Mouse (Mus musculus) neural tube, embryonic 13.5 days (tissue): Measurements from ENCODE around the gene Pck1. TPM values are rescaled to one million over a fixed set of nuclear protein-coding genes. Genes with fewer than 3 reads are reported as not detected.

Experiments used
- ATAC-seq: fragments of 200-750 bp; cut with Nextera tagmentation; 2 replicates; pipeline ENCODE4 v1.8.0; 2017; ENCODE audit warnings: low read depth, mild to moderate bottlenecking, moderate TSS enrichment, moderate library complexity
- H3K27ac ChIP-seq: fragments of 300-500 bp; sonication (generic); replicated peaks from 2 replicates; pipeline ENCODE4 v1.5.1; 2015; ENCODE audit warnings: moderate library complexity, mild to moderate bottlenecking, inconsistent platforms
- H3K27me3 ChIP-seq: fragments of 300-500 bp; sonication (generic); 2 replicates; pipeline ENCODE4 v1.6.1; 2015; ENCODE audit warnings: mild to moderate bottlenecking, inconsistent platforms
- H3K36me3 ChIP-seq: fragments of 300-500 bp; sonication (generic); 2 replicates; pipeline ENCODE4 v1.6.1; 2015; ENCODE audit warnings: mild to moderate bottlenecking, inconsistent platforms
- H3K4me1 ChIP-seq: fragments of 300-500 bp; sonication (generic); replicated peaks from 2 replicates; pipeline ENCODE4 v1.6.1; 2015; ENCODE audit warnings: inconsistent platforms
- H3K4me2 ChIP-seq: fragments of 300-500 bp; sonication (generic); 2 replicates; pipeline ENCODE4 v1.6.1; 2015; ENCODE audit warnings: inconsistent platforms, mild to moderate bottlenecking, moderate library complexity
- H3K4me3 ChIP-seq: fragments of 300-500 bp; sonication (generic); 2 replicates; pipeline ENCODE4 v1.5.1; 2015; ENCODE audit warnings: mild to moderate bottlenecking, inconsistent platforms
- H3K9ac ChIP-seq: fragments of 300-500 bp; sonication (generic); 2 replicates; pipeline ENCODE4 v1.6.1; 2015; ENCODE audit warnings: moderate library complexity, mild to moderate bottlenecking, inconsistent platforms
- H3K9me3 ChIP-seq: fragments of 300-500 bp; sonication (generic); 2 replicates; pipeline ENCODE4 v1.6.1; 2016; ENCODE audit warnings: inconsistent platforms
- WGBS: fragments of 180-500 bp; shearing (Covaris S2); methylation state at CpG from one replicate; pipeline ENCODE4 v1.1.7; 2015; 5-methylcytosine and 5-hydroxymethylcytosine counted together
- polyA plus RNA-seq: library from polyadenylated mRNA; unstranded; fragments of >200 nt; fragmentation: Nextera tagmentation; extraction: Ambion mirVana; gene quantifications from 2 replicates; pipeline ENCODE4 v1.2.1, GENCODE M21; 2015

The Pck1 gene
- polyA plus RNA-seq, 1 experiment from 2014 or later: not detected

- Histone ChIP-seq H3K27me3 (peaks cover 58% of the 10 kb centered on the region), H3K9ac (no peak overlapping the region), H3K27ac (no peak overlapping the region), H3K9me3 (no peaks in the 10 kb centered on the region), H3K4me1 (peaks cover 35% of the 10 kb centered on the region), H3K36me3 (no peaks in the 10 kb centered on the region), H3K4me2 (no peak overlapping the region), H3K4me3 (no peak overlapping the region)
- WGBS: 48% methylated on average over 10 of the region's 10 CpGs
- no peak for ATAC-seq
Observed at GRCm38 (mm10) chr2:173165357-173165756, 12.5 kb downstream of the Pck1 start.

- Histone ChIP-seq H3K4me1 (peaks cover 54% of the 10 kb centered on the region), H3K27ac (no peak overlapping the region; the same call in 1 of the 2 replicates), H3K36me3 (no peaks in the 10 kb centered on the region), H3K9ac (no peak overlapping the region), H3K9me3 (no peaks in the 10 kb centered on the region), H3K4me2 (no peak overlapping the region), H3K27me3 (peaks cover 45% of the 10 kb centered on the region), H3K4me3 (no peak overlapping the region)
- WGBS: 12% methylated on average over 5 of the region's 5 CpGs
- ATAC-seq: no peak
Observed at GRCm38 (mm10) chr2:173168411-173168851, 15.6 kb downstream of the Pck1 start.

- Histone ChIP-seq H3K9me3 (no peaks in the 10 kb centered on the region), H3K4me3 (no peak overlapping the region), H3K27me3 (peaks cover 37% of the 10 kb centered on the region), H3K27ac (no peak overlapping the region), H3K4me1 (peaks cover 66% of the 10 kb centered on the region), H3K4me2 (no peak overlapping the region), H3K9ac (no peak overlapping the region), H3K36me3 (no peaks in the 10 kb centered on the region)
- 60% methylated on average over 2 of the region's 2 CpGs for WGBS
- no peak for ATAC-seq
Observed at GRCm38 (mm10) chr2:173170081-173170480, 17.2 kb downstream of the Pck1 start.

- Histone ChIP-seq H3K9ac (no peak overlapping the region), H3K27me3 (peaks cover 31% of the 10 kb centered on the region), H3K4me2 (no peak overlapping the region), H3K9me3 (no peaks in the 10 kb centered on the region), H3K4me3 (no peak overlapping the region), H3K27ac (peak overlapping the region; percentile 90), H3K4me1 (peaks cover 66% of the 10 kb centered on the region), H3K36me3 (no peaks in the 10 kb centered on the region)
- WGBS: 73% methylated on average over 2 of the region's 2 CpGs
- ATAC-seq: no peak
Observed at GRCm38 (mm10) chr2:173170715-173171114, 17.9 kb downstream of the Pck1 start.

- peak; percentile 60 for ATAC-seq
- Histone ChIP-seq H3K36me3 (no peaks in the 10 kb centered on the region), H3K9me3 (no peaks in the 10 kb centered on the region), H3K9ac (0 out of 2 replicates have a peak overlapping the region, but pooled peaks have one; percentile 8), H3K4me2 (peak overlapping the region; percentile 49), H3K4me3 (peak overlapping the region; percentile 9; the same call in 1 of the 2 replicates), H3K4me1 (peaks cover 66% of the 10 kb centered on the region), H3K27me3 (peaks cover 23% of the 10 kb centered on the region), H3K27ac (peak overlapping the region; percentile 90)
- whole genome bisulfite sequencing: 0% methylated on average over 30 of the region's 30 CpGs
Observed at GRCm38 (mm10) chr2:173171470-173171869, 18.6 kb downstream of the Pck1 start.

GRCm38 (mm10) chr2:173171956-173172355 lies 19.1 kb downstream of the Pck1 start:
- peak; percentile 1; the same call in 1 of the 2 replicates for ATAC-seq
- Histone ChIP-seq H3K4me3 (0 out of 2 replicates have a peak overlapping the region, but pooled peaks have one; percentile 9), H3K27ac (peak overlapping the region; percentile 90), H3K36me3 (no peaks in the 10 kb centered on the region), H3K4me2 (peak overlapping the region; percentile 49), H3K9ac (0 out of 2 replicates have a peak overlapping the region, but pooled peaks have one; percentile 8), H3K4me1 (peaks cover 66% of the 10 kb centered on the region), H3K9me3 (no peaks in the 10 kb centered on the region), H3K27me3 (peaks cover 25% of the 10 kb centered on the region)
- WGBS: 37% methylated on average over 5 of the region's 5 CpGs

GRCm38 (mm10) chr2:173172386-173172785 lies 19.5 kb downstream of the Pck1 start:
- Histone ChIP-seq H3K4me2 (no peak overlapping the region), H3K4me1 (peaks cover 66% of the 10 kb centered on the region)
- 68% methylated on average over 1 of the region's 1 CpGs for WGBS

GRCm38 (mm10) chr2:173173008-173173407 lies 20.2 kb downstream of the Pck1 start:
- Histone ChIP-seq H3K27me3 (peaks cover 32% of the 10 kb centered on the region), H3K4me1 (peaks cover 63% of the 10 kb centered on the region), H3K9ac (no peak overlapping the region), H3K36me3 (no peaks in the 10 kb centered on the region), H3K9me3 (no peaks in the 10 kb centered on the region), H3K4me3 (no peak overlapping the region), H3K27ac (peak overlapping the region; percentile 90), H3K4me2 (peak overlapping the region; percentile 56)
- WGBS: 8% methylated on average over 2 of the region's 2 CpGs
- ATAC-seq: peak; percentile 24

More at GRCm38 (mm10) chr2:173172386-173172785, 19.5 kb downstream of the Pck1 start:
- Histone ChIP-seq H3K27ac (peak overlapping the region; percentile 90), H3K4me3 (no peak overlapping the region), H3K9ac (no peak overlapping the region), H3K27me3 (peaks cover 29% of the 10 kb centered on the region), H3K9me3 (no peaks in the 10 kb centered on the region), H3K36me3 (no peaks in the 10 kb centered on the region)
- no peak for ATAC-seq

GRCm38 (mm10) chr2:173173521-173174511 lies 21.0 kb downstream of the Pck1 start:
- Histone ChIP-seq H3K9ac (peak overlapping the region; percentile 59), H3K27ac (peak overlapping the region; percentile 90), H3K4me2 (peak overlapping the region; percentile 56), H3K4me3 (peak overlapping the region; percentile 23), H3K4me1 (peaks cover 54% of the 10 kb centered on the region), H3K27me3 (peaks cover 37% of the 10 kb centered on the region), H3K36me3 (no peaks in the 10 kb centered on the region), H3K9me3 (no peaks in the 10 kb centered on the region)
- 4% methylated on average over 22 of the region's 22 CpGs for WGBS
- peak; percentile 72 for ATAC-seq

- H3K4me2 ChIP-seq: peak overlapping the region; percentile 56
- no peaks in the 10 kb centered on the region for H3K9me3 ChIP-seq
- no peaks in the 10 kb centered on the region for H3K36me3 ChIP-seq
- WGBS: 38% methylated on average over 1 of the region's 1 CpGs
- peaks cover 47% of the 10 kb centered on the region for H3K4me1 ChIP-seq
- peak overlapping the region; percentile 59; the same call in 1 of the 2 replicates for H3K9ac ChIP-seq
- no peak overlapping the region for H3K4me3 ChIP-seq
- no peak for ATAC-seq
- H3K27me3 ChIP-seq: peaks cover 39% of the 10 kb centered on the region
- H3K27ac ChIP-seq: peak overlapping the region; percentile 90
Observed at GRCm38 (mm10) chr2:173174569-173174968, 21.7 kb downstream of the Pck1 start.

GRCm38 (mm10) chr2:173175703-173176102 lies 22.9 kb downstream of the Pck1 start:
- H3K4me3 ChIP-seq: no peak overlapping the region
- H3K9ac ChIP-seq: no peak overlapping the region
- ATAC-seq: no peak
- H3K36me3 ChIP-seq: no peaks in the 10 kb centered on the region
- no peak overlapping the region for H3K27ac ChIP-seq
- H3K4me1 ChIP-seq: peaks cover 42% of the 10 kb centered on the region
- peaks cover 35% of the 10 kb centered on the region for H3K27me3 ChIP-seq
- no peaks in the 10 kb centered on the region for H3K9me3 ChIP-seq
- WGBS: 94% methylated on average over 5 of the region's 5 CpGs
- no peak overlapping the region for H3K4me2 ChIP-seq

- Histone ChIP-seq H3K27me3 (peaks cover 49% of the 10 kb centered on the region), H3K9me3 (no peaks in the 10 kb centered on the region), H3K4me3 (no peak overlapping the region), H3K4me2 (no peak overlapping the region), H3K27ac (no peak overlapping the region), H3K4me1 (peaks cover 24% of the 10 kb centered on the region), H3K36me3 (no peaks in the 10 kb centered on the region), H3K9ac (no peak overlapping the region)
- ATAC-seq: no peak
- WGBS: 87% methylated on average over 5 of the region's 5 CpGs
Observed at GRCm38 (mm10) chr2:173177481-173177880, 24.6 kb downstream of the Pck1 start.
